Mouse (Mus musculus): ENCODE results near the gene Rbms3. TPM values are rescaled to one million over a fixed set of nuclear protein-coding genes. Genes with fewer than 3 reads are reported as not detected.
A peak's percentile ranks its signal among the peaks of the same experiment; 100 is the strongest.

The Rbms3 gene
- total RNA-seq, 2 experiments from 2014 or later: 14.1 to 15.4 TPM

DNA sequence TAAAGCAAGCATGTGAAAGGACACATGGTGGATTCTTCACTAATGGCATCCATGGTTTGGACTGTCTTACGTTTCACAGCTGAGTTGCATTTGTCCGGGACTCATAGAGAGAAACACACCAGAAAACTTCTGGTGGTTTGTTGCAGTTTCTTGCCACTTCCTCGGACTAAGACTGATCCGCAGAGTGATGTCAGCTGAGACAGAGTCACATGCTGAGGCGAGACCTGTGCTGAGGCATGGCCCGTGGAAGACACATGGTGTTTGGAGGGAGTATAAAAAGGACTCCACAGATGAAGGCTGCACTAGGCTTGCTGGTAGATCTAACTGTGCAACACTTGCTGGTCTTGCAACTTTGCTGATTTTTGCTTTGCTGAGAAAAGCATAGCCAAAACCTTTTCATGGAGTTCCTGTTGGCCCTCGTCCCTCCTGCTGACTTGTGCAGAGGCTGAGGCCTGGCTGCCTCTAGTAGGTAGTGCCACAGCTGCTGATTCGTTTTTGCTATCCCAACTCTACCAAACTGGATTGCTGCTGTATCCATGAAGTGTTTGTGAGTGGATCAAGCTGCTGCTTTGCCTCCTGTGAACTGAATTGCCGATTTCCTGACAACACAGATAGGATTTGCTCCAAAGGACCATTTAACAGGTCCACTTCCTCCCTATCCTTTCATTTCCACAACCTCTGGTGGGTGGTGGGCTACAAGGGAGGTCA lies 742.6 kb downstream of the Rbms3 start:
- no peak for DNase-seq

- no peak for DNase-seq
Observed at GRCm38 (mm10) chr9:116885617-116886016, 744.1 kb downstream of the Rbms3 start.

- DNase-seq: no peak
Observed at GRCm38 (mm10) chr9:116880503-116880902, 749.2 kb downstream of the Rbms3 start.

DNA sequence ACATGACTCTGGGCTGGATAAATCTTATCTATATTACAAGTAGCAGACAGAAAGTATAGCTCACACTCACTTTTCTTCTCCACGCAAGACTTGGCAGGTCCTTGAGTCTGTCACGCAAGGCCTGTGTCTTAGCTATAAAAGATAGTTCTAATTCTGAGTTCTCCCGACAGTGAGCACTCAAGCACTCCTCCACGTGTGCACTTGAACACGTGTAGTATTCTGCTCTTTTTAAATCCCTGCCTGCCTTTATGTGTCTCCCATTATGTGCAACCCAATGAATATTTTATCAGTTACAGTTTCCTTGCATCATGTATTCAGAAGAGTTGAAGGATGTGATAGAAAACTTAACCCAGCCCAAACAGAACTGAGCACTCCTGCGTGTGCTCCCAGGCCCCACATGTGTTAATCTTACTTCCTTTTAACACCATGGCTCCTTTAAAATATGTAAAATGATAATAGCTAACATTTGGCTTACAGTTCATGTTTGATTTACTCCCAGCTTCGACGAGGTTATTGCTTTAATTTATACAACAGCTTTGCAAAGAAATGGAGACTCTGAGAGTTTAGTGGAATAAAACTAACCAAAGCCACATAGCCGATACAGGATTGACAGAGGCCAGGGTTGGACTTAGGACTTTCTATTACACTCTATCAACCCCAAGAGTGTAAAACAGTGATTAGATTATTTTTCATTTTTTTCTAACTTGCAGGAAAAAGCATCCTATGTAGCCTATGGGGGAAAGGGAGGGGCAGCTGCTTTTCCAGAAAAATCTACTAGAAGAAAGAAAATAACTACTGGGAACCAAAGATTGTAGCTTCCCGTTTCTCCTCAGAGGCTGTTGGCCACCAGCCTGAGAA lies 749.9 kb downstream of the Rbms3 start:
- no peak for DNase-seq

DNA sequence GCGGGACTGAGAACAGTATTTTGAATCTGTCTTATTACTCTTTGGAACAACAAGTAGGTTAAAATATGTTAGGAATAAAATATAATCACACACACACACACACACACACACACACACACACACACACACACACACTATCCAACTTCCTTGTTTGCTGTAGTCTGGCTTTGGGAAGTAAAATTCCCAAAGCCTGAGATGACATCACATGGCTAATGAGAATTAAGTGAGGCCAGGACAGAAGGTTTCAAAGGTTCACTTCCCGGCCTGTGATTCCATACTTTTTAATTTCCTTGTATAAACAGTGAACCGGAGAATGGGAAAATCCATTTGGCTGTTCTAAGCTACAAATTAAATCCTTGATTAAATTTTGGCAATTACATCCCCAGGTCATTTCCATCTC lies 752.9 kb downstream of the Rbms3 start:
- no peak for DNase-seq

DNA sequence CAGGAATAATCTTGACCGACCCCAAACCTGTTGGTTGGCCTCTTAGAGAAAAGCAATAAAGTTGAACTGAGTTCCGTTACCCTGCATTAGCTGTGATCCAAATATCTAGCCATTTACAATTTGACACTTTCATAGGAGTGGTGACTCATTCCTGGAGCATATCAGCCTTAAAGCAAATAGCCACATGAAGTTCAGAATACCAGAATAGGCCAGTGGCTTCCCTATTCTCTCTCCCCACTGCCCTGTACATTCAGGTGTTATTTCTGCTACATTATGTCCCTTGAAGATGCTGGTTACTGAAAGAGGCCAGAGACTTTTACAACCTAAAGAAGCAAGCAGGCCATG lies 755.8 kb downstream of the Rbms3 start:
- DNase-seq: no peak

GRCm38 (mm10) chr9:116873033-116873975 lies 756.4 kb downstream of the Rbms3 start:
- DNase-seq: no peak

GRCm38 (mm10) chr9:116872346-116872745 lies 757.4 kb downstream of the Rbms3 start:
- no peak for DNase-seq

DNA sequence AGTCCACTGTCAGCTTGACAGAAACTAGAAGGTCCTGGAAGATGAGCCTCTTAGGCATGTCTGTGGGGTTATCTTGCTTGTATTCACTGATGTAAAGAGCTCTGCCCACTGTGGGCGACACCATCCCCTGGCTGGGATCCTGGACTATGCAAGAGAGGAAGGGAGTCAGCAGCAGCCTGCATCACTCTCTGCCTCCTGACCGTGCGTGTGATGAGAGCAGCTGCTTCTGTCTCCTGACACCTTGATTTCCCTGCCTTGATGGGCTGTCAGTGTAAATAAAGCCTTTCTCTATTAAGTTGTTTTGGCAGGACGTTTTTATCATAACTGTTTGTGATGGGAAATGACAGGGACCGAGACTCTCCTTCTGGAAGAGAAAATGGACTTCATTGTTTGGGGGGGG lies 758.1 kb downstream of the Rbms3 start:
- DNase-seq: no peak

DNA sequence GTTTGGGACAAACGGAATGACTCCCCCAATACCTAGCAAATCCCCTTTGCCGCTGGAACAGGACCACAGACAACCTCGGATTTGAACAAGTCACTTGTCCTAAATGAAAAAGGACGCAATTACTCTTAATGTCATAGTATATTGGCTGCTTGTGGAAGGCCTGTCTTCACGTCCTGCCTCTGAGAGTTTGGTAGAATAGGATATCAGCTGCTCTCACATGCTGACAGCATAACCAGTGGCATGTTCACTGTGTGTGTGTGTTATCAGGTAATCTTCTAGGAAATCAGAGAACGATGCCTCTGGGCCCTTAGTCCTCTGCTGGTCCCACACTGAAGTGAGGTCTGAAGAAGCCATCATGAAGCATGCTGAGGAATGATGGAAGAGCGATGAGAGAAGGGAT lies 763.7 kb downstream of the Rbms3 start:
- DNase-seq: no peak

- no peak for DNase-seq
Observed at GRCm38 (mm10) chr9:116863626-116864025, 766.1 kb downstream of the Rbms3 start.

DNA sequence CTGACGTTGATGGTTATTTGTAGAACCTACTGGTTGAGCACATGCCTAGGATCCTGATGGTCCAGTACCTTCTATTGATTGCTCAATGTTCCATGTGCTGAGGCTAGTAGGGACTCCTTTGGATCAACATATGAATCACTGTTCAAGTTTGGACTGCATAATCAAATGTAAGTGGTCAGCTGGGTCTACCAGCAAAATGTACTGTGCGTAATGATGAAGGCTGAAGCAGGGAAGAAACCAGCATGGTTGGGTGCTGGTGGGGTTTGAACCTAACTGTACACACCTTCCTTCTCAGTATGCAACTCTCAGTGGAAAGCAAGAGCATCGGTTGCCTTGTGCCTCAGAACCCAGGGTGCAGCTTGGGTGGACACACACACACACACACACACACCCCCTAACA lies 767.4 kb downstream of the Rbms3 start:
- DNase-seq: no peak

GRCm38 (mm10) chr9:116857861-116858595 lies 771.7 kb downstream of the Rbms3 start:
- no peak for DNase-seq

- peak; percentile 34 to 46 for DNase-seq
Observed at GRCm38 (mm10) chr9:116857151-116857550, 772.6 kb downstream of the Rbms3 start.

- DNase-seq: no peak
Observed at GRCm38 (mm10) chr9:116855744-116856143, 774.0 kb downstream of the Rbms3 start.

- no peak for DNase-seq
Observed at GRCm38 (mm10) chr9:116848905-116849304, 780.8 kb downstream of the Rbms3 start.

DNA sequence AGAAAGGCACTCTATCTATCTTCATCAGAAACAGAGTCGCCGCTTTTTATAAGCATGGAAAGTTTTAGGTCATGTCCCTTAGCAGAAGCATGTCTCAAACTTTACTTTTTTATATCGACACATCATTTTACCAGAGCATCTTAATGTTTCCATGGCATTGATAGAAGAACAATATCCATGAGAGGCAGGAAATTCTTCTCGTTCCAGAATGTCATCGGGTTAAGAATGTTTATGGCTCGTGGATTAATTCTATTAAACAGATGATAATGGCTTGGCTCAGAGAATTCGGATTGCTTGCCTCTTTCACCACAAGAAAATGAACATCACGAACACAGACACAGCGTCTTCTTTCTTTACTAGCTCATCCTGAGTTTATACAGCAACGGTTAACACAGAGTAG lies 781.5 kb downstream of the Rbms3 start:
- DNase-seq: no peak

DNA sequence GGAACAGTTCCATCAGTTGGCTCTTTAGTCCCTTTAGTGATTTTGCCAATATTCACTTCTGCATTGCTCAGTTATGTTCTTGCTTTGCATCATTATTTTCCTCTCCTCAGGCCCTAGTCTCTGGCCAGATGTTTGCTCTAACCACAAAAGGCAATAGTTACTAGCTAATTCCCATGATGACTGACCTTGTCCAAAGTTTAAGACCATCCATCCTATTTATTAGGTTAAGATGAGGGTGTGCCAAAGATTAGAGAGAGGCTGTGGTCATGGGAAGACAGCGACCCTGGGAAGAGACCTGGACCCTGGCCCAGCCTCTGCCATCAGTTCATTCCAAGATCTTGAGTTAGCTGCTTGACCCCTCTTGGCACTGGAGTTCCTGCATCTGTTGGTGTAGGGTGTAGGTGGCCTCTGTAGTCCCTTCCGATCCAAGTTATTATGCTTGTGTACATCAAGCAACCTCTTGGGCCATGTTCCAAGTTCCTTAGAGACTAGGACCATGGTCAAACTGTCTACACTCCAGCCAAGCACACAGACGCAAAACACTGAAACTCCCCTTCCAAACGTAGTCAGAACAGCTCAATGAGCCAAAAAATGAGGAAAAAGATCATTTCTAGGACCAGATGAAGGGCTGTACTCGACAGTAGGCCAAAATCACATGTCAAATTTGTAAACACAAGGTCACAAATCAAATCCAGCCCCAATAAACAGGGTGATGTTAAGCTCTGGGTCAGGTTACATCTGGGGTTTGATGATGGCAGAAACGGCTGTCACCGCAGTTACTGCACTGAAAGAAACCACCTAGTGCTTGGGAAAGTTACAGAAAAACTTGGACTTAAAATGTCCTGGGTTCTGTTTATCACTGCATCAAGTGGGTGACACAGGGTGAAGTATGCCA lies 782.2 kb downstream of the Rbms3 start:
- no peak for DNase-seq

DNA sequence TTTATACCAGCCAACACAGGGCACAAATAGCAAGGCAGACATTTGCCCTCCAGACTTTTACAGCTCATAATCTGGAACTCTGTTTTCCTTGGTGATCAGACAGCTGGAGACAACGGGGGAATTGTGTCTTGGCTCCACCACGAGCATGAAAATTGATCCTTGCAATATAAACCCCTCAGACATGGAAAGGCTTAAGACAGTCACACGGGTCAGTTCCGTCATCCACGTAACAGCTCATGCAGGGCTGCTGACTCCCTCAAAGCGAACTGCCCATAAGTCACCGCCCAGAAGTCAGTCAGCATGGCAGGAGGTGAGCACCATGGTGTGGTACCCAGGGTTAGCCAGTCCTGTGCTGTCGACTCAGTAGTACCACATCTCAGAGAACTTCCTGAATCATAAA lies 794.8 kb downstream of the Rbms3 start:
- no peak for DNase-seq

- DNase-seq: no peak
Observed at GRCm38 (mm10) chr9:116833677-116834076, 796.0 kb downstream of the Rbms3 start.

DNA sequence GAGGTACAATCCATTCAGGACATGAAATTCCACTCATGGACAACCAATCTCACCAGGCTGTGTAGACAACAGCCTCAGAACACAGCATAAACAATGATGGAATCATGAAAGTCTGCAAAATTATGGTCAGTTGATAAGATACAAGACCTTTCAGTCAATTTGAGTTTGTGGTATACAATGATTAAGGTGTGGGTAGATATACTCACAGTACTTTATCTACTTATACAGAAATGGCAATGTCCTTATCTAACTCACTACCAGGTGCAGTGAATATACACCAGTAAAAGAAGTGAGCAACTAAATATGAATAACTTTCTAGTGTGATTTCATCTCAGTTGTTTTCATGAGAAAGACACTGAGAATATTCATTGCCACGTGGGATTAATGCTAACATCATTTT lies 796.9 kb downstream of the Rbms3 start:
- DNase-seq: no peak

Measured in layer of hippocampus, postnatal 36 days (tissue).